Mouse (Mus musculus) myocyte (in vitro differentiated cells): ENCODE measurements at regions not wholly inside any gene's neighbourhood (a gene's known extent, or its start where the extent isn't known, plus 50 kb on each side); places are given as distances from the start of the nearest gene placed in this dataset.

Experiments used
- H3K27me3 ChIP-seq: one replicate; pipeline ENCODE4 v1.6.1; 2011; ENCODE audit not compliant: control insufficient read depth, insufficient read depth, insufficient read length
- H3K36me3 ChIP-seq: one replicate; pipeline ENCODE4 v1.6.1; 2011; ENCODE audit not compliant: control insufficient read depth, insufficient read depth
- H3K4me2 ChIP-seq: one replicate; pipeline ENCODE4 v1.6.1; 2011; ENCODE audit warnings: low read depth, control low read depth
- H3K4me3 ChIP-seq: one replicate; pipeline ENCODE4 v1.5.1; 2011; ENCODE audit warnings: mild to moderate bottlenecking, control low read depth, moderate library complexity
- H3K79me2 ChIP-seq: one replicate; pipeline ENCODE4 v1.6.1; 2011; ENCODE audit not compliant: control insufficient read depth, insufficient read depth
- H3ac ChIP-seq: one replicate; pipeline ENCODE4 v1.6.1; 2011; ENCODE audit not compliant: control insufficient read depth, insufficient read length
- CEBPB ChIP-seq: IDR thresholded peaks from 2 replicates; pipeline ENCODE4 v1.6.1; 2011; ENCODE audit warnings: mild to moderate bottlenecking, moderate library complexity; ENCODE audit not compliant: poor library complexity, insufficient read depth, severe bottlenecking
- E2F4 ChIP-seq: IDR thresholded peaks from one replicate; pipeline ENCODE4 v1.6.1; 2011; ENCODE audit warnings: mild to moderate bottlenecking, control low read depth, moderate library complexity; ENCODE audit not compliant: insufficient read depth
- MAX ChIP-seq: IDR thresholded peaks from one replicate; pipeline ENCODE4 v1.6.1; 2011; ENCODE audit warnings: low read depth, mild to moderate bottlenecking, control low read depth
- MYOD1 ChIP-seq, 3 experiments: IDR thresholded peaks; one replicate each; pipeline ENCODE4 v1.6.1; 2011; ENCODE audit warnings: control low read depth in 2 of 3, low read depth in 2 of 3, mild to moderate bottlenecking in 2 of 3, moderate library complexity in 1 of 3; ENCODE audit not compliant: insufficient read length in 2 of 3, control insufficient read depth in 1 of 3
- MYOG ChIP-seq, 3 experiments: IDR thresholded peaks; one replicate each; pipeline ENCODE4 v1.6.1; 2011; ENCODE audit warnings: control low read depth in 2 of 3, low read depth in 2 of 3, mild to moderate bottlenecking in 2 of 3; ENCODE audit not compliant: insufficient read length in 2 of 3, control insufficient read depth in 1 of 3, insufficient read depth in 1 of 3
- POLR2A ChIP-seq: IDR thresholded peaks from one replicate; pipeline ENCODE4 v1.6.1; 2011; ENCODE audit warnings: low read depth, mild to moderate bottlenecking, control low read depth, moderate library complexity; ENCODE audit not compliant: insufficient read length
- POLR2AphosphoS2 ChIP-seq: IDR thresholded peaks from one replicate; pipeline ENCODE4 v1.6.1; 2011; ENCODE audit warnings: low read depth, control low read depth; ENCODE audit not compliant: insufficient read length
- REST ChIP-seq: IDR thresholded peaks from one replicate; pipeline ENCODE4 v1.6.1; 2011; ENCODE audit warnings: mild to moderate bottlenecking, control low read depth, moderate library complexity; ENCODE audit not compliant: insufficient read depth, insufficient read length
- SRF ChIP-seq: IDR thresholded peaks from one replicate; pipeline ENCODE4 v1.6.1; 2011; ENCODE audit warnings: low read depth; ENCODE audit not compliant: control insufficient read depth, insufficient read length
- TCF12 ChIP-seq: IDR thresholded peaks from one replicate; pipeline ENCODE4 v1.6.1; 2011; ENCODE audit warnings: mild to moderate bottlenecking, control low read depth; ENCODE audit not compliant: poor library complexity, insufficient read depth, severe bottlenecking
- TCF3 ChIP-seq: IDR thresholded peaks from one replicate; pipeline ENCODE4 v1.6.1; 2011; ENCODE audit warnings: low read depth, control low read depth; ENCODE audit not compliant: insufficient read length
- USF1 ChIP-seq: IDR thresholded peaks from one replicate; pipeline ENCODE4 v1.6.1; 2011; ENCODE audit warnings: low read depth, mild to moderate bottlenecking, control low read depth, moderate library complexity

DNA sequence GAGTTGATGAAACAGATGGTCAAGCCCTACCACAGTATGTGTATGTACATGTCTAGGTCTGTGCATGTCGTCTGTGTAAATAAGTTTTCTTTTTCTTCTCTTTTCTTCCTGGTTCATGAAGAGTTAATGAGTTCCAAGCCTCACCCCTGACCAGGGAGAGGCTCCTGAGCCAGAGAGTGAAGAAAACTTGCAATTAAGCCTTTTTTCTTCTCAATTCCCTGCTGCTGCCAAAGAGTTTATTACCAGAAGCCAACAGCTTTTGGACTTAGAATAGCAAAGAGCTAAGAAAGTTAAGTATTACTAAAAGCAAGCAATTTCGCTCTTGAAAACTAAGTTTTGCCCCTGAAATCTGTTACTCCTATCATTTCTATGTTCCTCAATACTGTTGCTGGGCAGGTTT lies 65.3 kb upstream of the Ppm1h start:
- no peaks in the 10 kb centered on the region for H3K27me3 ChIP-seq
- no peak overlapping the region for H3K4me2 ChIP-seq
- TF ChIP-seq USF1 (no peak), MAX (no peak), MYOG (IDR thresholded peaks at IDR 0.05; ENCODE audit: control insufficient read depth in 1 of 3, insufficient read depth in 1 of 3, insufficient read length in 2 of 3, low read depth in 2 of 3) (no peak), MYOD1 (IDR thresholded peaks at IDR 0.05; ENCODE audit: control insufficient read depth in 1 of 3, insufficient read length in 2 of 3, low read depth in 2 of 3) (no peak), TCF3 (no peak), CEBPB (no peak), REST (no peak), TCF12 (no peak)
- no peaks in the 10 kb centered on the region for H3K36me3 ChIP-seq
- H3K79me2 ChIP-seq, result no peaks in the 10 kb centered on the region
- H3ac ChIP-seq, result no peak overlapping the region
- no peak overlapping the region for H3K4me3 ChIP-seq

DNA sequence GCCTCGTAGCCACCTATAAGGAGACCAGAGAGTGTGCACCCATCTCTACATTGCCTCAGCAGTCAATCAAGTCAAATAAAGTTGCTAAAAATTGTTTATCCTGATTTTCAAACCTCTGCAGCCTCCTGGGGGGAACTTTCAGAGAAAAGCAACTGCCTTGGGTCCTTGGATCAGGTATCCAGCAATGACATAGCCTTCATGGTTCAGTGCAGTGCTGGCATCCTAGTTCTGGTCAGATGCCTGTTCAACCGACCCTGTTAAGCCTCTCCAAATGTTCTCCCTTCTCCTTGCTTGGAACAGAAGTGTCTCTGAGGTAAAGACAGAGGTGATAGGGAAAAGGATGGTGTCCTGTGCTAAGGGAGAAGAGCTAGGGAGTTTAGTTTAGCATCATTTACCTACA lies 64.7 kb upstream of the Ppm1h start:
- H3K4me3 ChIP-seq, result no peak overlapping the region
- H3K4me2 ChIP-seq, result no peak overlapping the region
- TF ChIP-seq SRF, result no peak
- no peak for TF ChIP-seq E2F4
- no peak for TF ChIP-seq TCF3
- no peak for TF ChIP-seq POLR2A
- no peak for TF ChIP-seq MYOG (IDR thresholded peaks at IDR 0.05; ENCODE audit: control insufficient read depth in 1 of 3, insufficient read depth in 1 of 3, insufficient read length in 2 of 3, low read depth in 2 of 3)
- TF ChIP-seq USF1, result no peak
- no peak for TF ChIP-seq REST
- no peak for TF ChIP-seq TCF12
- no peak for TF ChIP-seq POLR2AphosphoS2
- no peak for TF ChIP-seq MYOD1 (IDR thresholded peaks at IDR 0.05; ENCODE audit: control insufficient read depth in 1 of 3, insufficient read length in 2 of 3, low read depth in 2 of 3)
- TF ChIP-seq CEBPB, result no peak
- no peak for TF ChIP-seq MAX
- H3K27me3 ChIP-seq, result no peaks in the 10 kb centered on the region
- no peaks in the 10 kb centered on the region for H3K79me2 ChIP-seq
- H3K36me3 ChIP-seq, result no peaks in the 10 kb centered on the region
- no peak overlapping the region for H3ac ChIP-seq

DNA sequence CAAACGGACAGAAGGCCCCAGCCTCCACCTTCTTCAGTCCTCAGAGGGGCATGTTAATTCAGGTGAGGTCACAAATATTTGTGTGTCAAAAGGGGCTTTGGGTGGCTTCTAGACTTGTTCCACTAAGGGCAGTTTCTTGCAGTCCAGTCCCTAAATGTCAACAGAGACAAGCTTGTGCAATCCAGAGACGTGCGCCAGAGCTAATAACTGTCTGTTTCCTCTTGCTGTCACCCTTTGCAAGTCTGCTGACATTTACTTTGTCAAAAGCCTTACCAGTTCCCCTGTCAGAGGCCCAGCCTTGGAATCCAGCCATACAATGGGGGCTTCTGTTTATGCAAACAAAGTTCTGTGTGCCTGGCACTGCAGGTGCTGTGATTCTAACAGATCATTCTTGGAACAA lies 63.8 kb upstream of the Ppm1h start:
- Histone ChIP-seq H3ac (no peak overlapping the region), H3K27me3 (no peaks in the 10 kb centered on the region), H3K4me3 (no peak overlapping the region), H3K36me3 (no peaks in the 10 kb centered on the region), H3K4me2 (no peak overlapping the region), H3K79me2 (no peaks in the 10 kb centered on the region)
- TF ChIP-seq REST (no peak), SRF (no peak), TCF12 (no peak), E2F4 (no peak), POLR2A (no peak), MYOD1 (IDR thresholded peaks at IDR 0.05; ENCODE audit: control insufficient read depth in 1 of 3, insufficient read length in 2 of 3, low read depth in 2 of 3) (no peak), TCF3 (no peak), POLR2AphosphoS2 (no peak)

DNA sequence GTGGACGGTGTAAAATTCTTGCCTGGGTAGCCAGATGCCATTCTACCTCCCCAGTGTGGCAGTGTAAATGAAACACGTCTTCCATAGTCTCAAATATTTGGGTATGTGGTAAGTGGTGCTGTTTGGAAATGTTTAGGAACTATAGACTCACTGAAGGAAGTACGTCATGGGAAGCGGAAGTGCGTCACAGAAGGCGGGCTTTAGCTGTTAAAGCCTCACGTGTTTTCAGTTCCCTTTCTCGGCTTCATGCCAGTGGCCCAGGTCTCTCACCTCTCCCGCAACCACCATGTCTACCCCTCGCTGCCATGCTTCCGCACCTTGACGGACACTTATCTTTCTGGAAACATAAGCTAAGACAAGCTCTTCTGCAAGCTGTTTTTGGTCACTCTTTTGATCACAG lies 62.9 kb upstream of the Ppm1h start:
- H3K4me3 ChIP-seq, result no peak overlapping the region
- no peak overlapping the region for H3ac ChIP-seq
- no peaks in the 10 kb centered on the region for H3K27me3 ChIP-seq
- TF ChIP-seq POLR2AphosphoS2, result no peak
- no peak for TF ChIP-seq CEBPB
- TF ChIP-seq MAX, result no peak
- TF ChIP-seq E2F4, result no peak
- no peak for TF ChIP-seq POLR2A
- H3K79me2 ChIP-seq, result no peaks in the 10 kb centered on the region
- no peaks in the 10 kb centered on the region for H3K36me3 ChIP-seq
- H3K4me2 ChIP-seq, result no peak overlapping the region

DNA sequence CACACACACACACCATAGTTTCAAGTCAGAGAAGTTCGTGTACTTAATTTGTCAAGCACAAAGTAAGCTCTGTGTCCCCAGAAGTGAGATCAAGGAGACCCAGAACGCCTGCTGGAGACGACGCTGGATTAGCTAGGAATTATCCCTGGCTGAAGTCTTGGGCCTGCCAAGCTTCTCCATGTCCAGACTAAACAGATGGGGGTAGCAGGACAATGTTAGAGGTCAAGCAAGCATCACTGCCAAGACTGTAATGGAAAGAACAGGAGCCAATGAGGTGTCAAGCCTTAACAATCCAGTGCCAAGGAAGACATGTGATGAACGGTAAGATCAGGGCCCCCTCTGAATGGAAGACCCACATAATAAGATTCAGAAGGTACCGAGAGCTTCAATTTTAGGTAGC lies 62.2 kb upstream of the Ppm1h start:
- Histone ChIP-seq H3ac (no peak overlapping the region), H3K36me3 (no peaks in the 10 kb centered on the region), H3K27me3 (no peaks in the 10 kb centered on the region), H3K4me2 (no peak overlapping the region), H3K79me2 (no peaks in the 10 kb centered on the region), H3K4me3 (no peak overlapping the region)
- TF ChIP-seq SRF, result no peak
- TF ChIP-seq MYOG (IDR thresholded peaks at IDR 0.05; ENCODE audit: control insufficient read depth in 1 of 3, insufficient read depth in 1 of 3, insufficient read length in 2 of 3, low read depth in 2 of 3), result no peak
- no peak for TF ChIP-seq USF1

DNA sequence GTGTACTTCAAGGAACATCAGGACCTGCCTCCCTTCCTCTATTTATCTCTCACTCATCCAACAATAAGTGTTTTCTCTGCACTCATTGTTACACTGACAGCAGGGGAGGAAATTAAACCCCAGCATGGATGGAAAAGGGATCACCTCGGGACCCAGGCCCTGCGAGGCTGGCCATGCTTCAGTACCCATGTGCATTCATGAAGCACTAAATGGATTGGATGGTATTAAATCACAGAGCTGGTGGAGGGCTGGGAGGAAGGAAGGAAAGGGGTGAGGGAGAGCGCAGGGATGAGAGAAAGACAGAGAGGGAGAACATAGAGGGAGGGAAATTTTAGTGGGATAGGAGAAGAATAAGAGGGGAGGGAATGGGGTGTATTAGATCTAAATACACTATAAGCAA lies 59.7 kb upstream of the Ppm1h start:
- Histone ChIP-seq H3K36me3 (no peaks in the 10 kb centered on the region), H3K4me3 (no peak overlapping the region), H3K4me2 (no peak overlapping the region), H3K27me3 (no peaks in the 10 kb centered on the region), H3ac (no peak overlapping the region), H3K79me2 (no peaks in the 10 kb centered on the region)
- no peak for TF ChIP-seq REST
- no peak for TF ChIP-seq MAX
- no peak for TF ChIP-seq E2F4
- no peak for TF ChIP-seq SRF
- no peak for TF ChIP-seq TCF3
- no peak for TF ChIP-seq POLR2A
- no peak for TF ChIP-seq MYOG (IDR thresholded peaks at IDR 0.05; ENCODE audit: control insufficient read depth in 1 of 3, insufficient read depth in 1 of 3, insufficient read length in 2 of 3, low read depth in 2 of 3)
- no peak for TF ChIP-seq USF1
- TF ChIP-seq TCF12, result no peak
- TF ChIP-seq MYOD1 (IDR thresholded peaks at IDR 0.05; ENCODE audit: control insufficient read depth in 1 of 3, insufficient read length in 2 of 3, low read depth in 2 of 3), result no peak
- TF ChIP-seq CEBPB, result no peak
- TF ChIP-seq POLR2AphosphoS2, result no peak
